Mouse (Mus musculus) urinary bladder, postnatal 25 days (tissue): Measurements from ENCODE around the gene Chn2.

Experiments used
- DNase-seq: peaks from one replicate; pipeline ENCODE4 v3.0.0; 2022; ENCODE audit warnings: low spot score

The Chn2 gene

GRCm38 (mm10) chr6:54042142-54042541 lies 2.8 kb downstream of the Chn2 start:
- DNase-seq: no peak

- no peak for DNase-seq
Measured at GRCm38 (mm10) chr6:54043536-54043935, 4.2 kb downstream of the Chn2 start.

GRCm38 (mm10) chr6:54045748-54046721 lies 6.7 kb downstream of the Chn2 start:
- DNase-seq: no peak

- DNase-seq: no peak
Measured at GRCm38 (mm10) chr6:54046884-54047747, 7.8 kb downstream of the Chn2 start.

- DNase-seq: no peak
Measured at GRCm38 (mm10) chr6:54048768-54049167, 9.4 kb downstream of the Chn2 start.

DNA sequence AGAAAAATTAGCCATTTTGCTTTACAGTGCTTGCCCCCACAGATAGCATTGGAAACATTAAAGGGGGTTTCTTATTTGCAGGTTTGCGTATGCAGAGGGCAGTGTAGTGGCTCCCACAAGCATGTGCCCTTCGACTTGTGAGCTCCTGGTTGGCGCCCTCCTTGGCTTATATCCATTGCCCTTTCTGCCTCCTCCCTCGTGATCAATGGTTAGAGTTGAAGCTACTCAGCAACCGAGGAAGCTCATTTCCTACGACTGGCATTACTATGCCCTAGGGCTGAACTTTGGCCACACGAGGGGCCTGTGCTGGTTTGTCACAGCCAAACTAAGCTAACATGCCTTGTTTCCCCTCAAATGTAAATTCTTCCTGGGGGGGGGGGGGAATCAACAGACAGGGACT lies 11.8 kb downstream of the Chn2 start:
- no peak for DNase-seq

DNA sequence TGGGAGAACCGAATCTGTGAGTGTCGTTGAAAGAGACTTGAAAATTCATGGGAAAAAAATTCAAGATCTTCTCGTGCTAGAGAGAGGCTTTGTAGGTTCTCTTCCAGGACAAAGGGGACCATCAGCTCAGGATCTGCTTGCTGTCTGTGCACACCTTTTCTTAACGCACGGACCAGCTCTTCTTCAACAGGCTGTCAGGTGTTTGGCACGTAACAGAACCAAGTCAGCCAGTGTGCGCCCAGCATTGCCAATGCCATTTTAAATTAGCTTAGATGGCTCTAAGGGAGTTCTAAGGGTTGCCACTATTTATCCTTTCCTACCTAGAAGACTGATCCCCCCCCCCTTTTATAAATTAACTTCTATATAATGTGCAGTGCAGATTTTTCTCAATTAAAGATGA lies 12.8 kb downstream of the Chn2 start:
- no peak for DNase-seq

DNA sequence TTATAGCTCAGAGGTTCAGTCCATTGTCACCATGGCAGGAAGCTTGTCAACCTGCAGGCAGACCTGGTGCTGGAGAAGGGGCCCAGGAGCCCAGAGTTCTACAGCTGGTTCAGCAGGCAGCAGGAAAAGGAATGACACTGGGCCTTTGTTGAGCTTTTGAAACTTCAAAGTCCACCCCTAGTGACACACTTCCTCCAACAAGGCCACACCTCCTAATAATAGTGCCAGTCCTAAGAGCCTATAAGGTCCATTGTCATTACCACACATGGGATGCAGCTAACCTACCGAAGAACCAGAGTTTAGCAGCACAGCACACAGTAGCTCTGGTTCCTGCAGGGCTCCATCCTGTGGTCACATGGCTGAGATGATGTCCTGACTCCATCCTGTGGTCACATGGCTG lies 13.3 kb downstream of the Chn2 start:
- DNase-seq: no peak

GRCm38 (mm10) chr6:54053316-54053715 lies 14.0 kb downstream of the Chn2 start:
- DNase-seq: no peak

GRCm38 (mm10) chr6:54055387-54055786 lies 16.0 kb downstream of the Chn2 start:
- no peak for DNase-seq

GRCm38 (mm10) chr6:54056548-54057532 lies 17.5 kb downstream of the Chn2 start:
- DNase-seq: no peak

GRCm38 (mm10) chr6:54057661-54058060 lies 18.3 kb downstream of the Chn2 start:
- DNase-seq: no peak

GRCm38 (mm10) chr6:54058837-54059236 lies 19.5 kb downstream of the Chn2 start:
- DNase-seq: no peak

DNA sequence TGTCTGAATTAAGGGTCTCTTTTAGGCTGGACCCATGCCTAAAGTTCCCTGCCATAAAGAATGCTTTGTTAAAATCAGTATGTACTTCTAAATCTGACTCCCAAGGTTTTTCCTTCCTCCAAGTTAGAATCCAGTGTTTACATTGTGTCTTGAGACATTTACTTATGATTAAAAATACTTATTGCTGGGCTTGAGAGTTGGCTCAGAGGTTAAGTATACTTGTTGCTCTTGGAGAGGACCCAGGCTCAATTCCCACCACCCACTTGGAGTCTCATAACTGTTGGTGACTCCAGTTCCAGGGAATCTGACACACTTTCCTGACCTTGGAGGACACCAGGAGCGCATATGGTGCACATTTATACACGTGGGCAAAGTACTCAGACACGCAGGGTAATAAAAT lies 20.9 kb downstream of the Chn2 start:
- DNase-seq: no peak

GRCm38 (mm10) chr6:54061375-54061774 lies 22.0 kb downstream of the Chn2 start:
- no peak for DNase-seq

- no peak for DNase-seq
Measured at GRCm38 (mm10) chr6:54063878-54064277, 24.5 kb downstream of the Chn2 start.

DNA sequence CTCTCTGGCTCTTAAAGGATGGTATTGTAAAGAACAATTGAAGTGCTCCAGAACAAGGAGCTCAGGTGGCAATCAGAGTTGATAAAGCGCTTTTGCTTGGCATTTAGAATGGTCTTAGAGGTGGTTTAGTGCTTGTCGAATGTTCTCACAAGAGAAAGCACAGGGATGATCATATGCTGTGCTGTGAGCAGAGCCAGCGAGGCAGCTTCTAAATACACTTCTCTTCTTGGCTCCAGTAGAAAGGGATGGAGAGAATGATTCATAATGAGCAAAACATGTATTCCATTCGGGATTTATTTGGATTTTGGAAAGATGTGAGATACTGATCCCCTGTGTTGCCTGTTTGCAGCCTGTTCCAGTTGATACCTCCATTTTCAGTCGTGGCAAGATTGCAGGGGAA lies 28.0 kb downstream of the Chn2 start:
- DNase-seq: no peak

GRCm38 (mm10) chr6:54068882-54069281 lies 29.5 kb downstream of the Chn2 start:
- DNase-seq: no peak

- no peak for DNase-seq
Measured at GRCm38 (mm10) chr6:54070736-54071135, 31.4 kb downstream of the Chn2 start.

GRCm38 (mm10) chr6:54071478-54071877 lies 32.1 kb downstream of the Chn2 start:
- DNase-seq: no peak

DNA sequence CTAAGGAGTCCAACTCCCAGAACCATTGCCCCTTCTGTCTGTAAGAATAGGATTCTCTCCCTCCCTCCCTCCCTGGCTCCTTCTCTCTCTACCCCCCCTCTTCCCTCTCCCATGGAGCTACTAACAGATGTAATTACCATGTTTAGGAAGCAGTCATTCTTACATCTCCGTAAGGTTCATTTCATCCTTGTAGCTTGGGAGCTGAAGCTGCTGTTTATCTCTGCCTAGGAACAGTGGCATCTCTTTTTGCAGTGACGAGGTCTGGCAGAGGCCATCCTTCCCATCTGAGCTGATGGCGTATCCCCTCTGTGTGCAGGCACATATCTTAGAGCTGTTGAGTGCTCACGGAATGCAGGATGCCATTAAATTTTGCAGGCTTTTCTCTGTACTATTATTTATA lies 35.1 kb downstream of the Chn2 start:
- no peak for DNase-seq

DNA sequence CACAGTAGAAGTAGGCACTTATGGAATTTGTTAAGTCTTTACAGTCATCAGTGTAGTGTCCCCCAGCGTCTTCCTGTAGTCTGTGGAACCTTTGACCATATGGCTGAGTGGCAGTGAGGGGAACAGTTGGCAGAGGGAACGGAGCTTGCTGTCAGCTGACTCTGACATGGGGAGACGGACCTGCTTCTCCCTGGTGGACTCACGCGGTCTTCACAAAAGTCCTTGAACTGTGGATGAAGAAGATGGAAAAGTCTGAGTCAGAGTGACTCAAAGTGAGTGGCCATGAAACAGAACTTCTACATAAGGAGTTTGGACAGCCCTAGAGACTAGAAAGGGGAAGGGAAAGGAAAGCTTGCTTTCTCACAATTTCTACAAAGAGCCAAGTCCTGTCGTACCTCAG lies 36.1 kb downstream of the Chn2 start:
- DNase-seq: no peak
